Mouse (Mus musculus): Measurements from ENCODE around the gene Parp9. TPM values are rescaled to one million over a fixed set of nuclear protein-coding genes. Genes with fewer than 3 reads are reported as not detected.

The Parp9 gene
- polyA plus RNA-seq, 1 experiment from 2014 or later: 2.0 TPM

- no peaks in the 10 kb centered on the region for H3K27me3 ChIP-seq (ENCODE audit: control insufficient read depth, insufficient read depth, low read length)
- H3K4me3 ChIP-seq (ENCODE audit: low read depth, low read length): no peak overlapping the region
- DNase-seq (ENCODE audit: low spot score) (no peak), ATAC-seq (ENCODE audit: low FRiP score) (no peak)
- 88% methylated on average over 2 of the region's 2 CpGs for WGBS
- no peaks in the 10 kb centered on the region for H3K36me3 ChIP-seq (ENCODE audit: control insufficient read depth, insufficient read depth, low read length)
- H3K4me2 ChIP-seq (replicated peaks; ENCODE audit: low read depth, low read length): no peak overlapping the region
- H3K9ac ChIP-seq (ENCODE audit: low read depth, low read length): no peak overlapping the region
- no peaks in the 10 kb centered on the region for H3K9me3 ChIP-seq (ENCODE audit: control insufficient read depth, low read length)
- no peaks in the 10 kb centered on the region for H3K4me1 ChIP-seq (replicated peaks; ENCODE audit: control insufficient read depth, insufficient read depth, low read length)
- H3K27ac ChIP-seq (ENCODE audit: low read depth, low read length): no peak overlapping the region
These were observed 16.5 kb upstream of the Parp9 start for GRCm38 (mm10) chr16:35921676-35922235.

- Histone ChIP-seq H3K4me3 (ENCODE audit: low read depth, low read length) (no peak overlapping the region), H3K4me1 (replicated peaks; ENCODE audit: control insufficient read depth, insufficient read depth, low read length) (no peaks in the 10 kb centered on the region), H3K9me3 (ENCODE audit: control insufficient read depth, low read length) (no peaks in the 10 kb centered on the region), H3K4me2 (replicated peaks; ENCODE audit: low read depth, low read length) (no peak overlapping the region), H3K27ac (ENCODE audit: low read depth, low read length) (no peak overlapping the region), H3K36me3 (ENCODE audit: control insufficient read depth, insufficient read depth, low read length) (no peaks in the 10 kb centered on the region), H3K27me3 (ENCODE audit: control insufficient read depth, insufficient read depth, low read length) (no peaks in the 10 kb centered on the region), H3K9ac (ENCODE audit: low read depth, low read length) (no peak overlapping the region)
- ATAC-seq (ENCODE audit: low FRiP score) (no peak), DNase-seq (ENCODE audit: low spot score) (no peak)
- WGBS: 86% methylated on average over 3 of the region's 3 CpGs
These were observed 15.9 kb upstream of the Parp9 start for GRCm38 (mm10) chr16:35922301-35922895.

- Histone ChIP-seq H3K36me3 (ENCODE audit: control insufficient read depth, insufficient read depth, low read length) (no peaks in the 10 kb centered on the region), H3K9ac (ENCODE audit: low read depth, low read length) (no peak overlapping the region), H3K27ac (ENCODE audit: low read depth, low read length) (no peak overlapping the region), H3K27me3 (ENCODE audit: control insufficient read depth, insufficient read depth, low read length) (no peaks in the 10 kb centered on the region), H3K4me2 (replicated peaks; ENCODE audit: low read depth, low read length) (no peak overlapping the region), H3K4me3 (ENCODE audit: low read depth, low read length) (no peak overlapping the region), H3K9me3 (ENCODE audit: control insufficient read depth, low read length) (no peaks in the 10 kb centered on the region), H3K4me1 (replicated peaks; ENCODE audit: control insufficient read depth, insufficient read depth, low read length) (no peaks in the 10 kb centered on the region)
- 81% methylated on average over 7 of the region's 7 CpGs for WGBS
- ATAC-seq (ENCODE audit: low FRiP score) (no peak), DNase-seq (ENCODE audit: low spot score) (no peak)
These were observed 14.6 kb upstream of the Parp9 start for GRCm38 (mm10) chr16:35923546-35924198.

GRCm38 (mm10) chr16:35924341-35924740 lies 13.9 kb upstream of the Parp9 start:
- Histone ChIP-seq H3K36me3 (ENCODE audit: control insufficient read depth, insufficient read depth, low read length) (no peaks in the 10 kb centered on the region), H3K4me2 (replicated peaks; ENCODE audit: low read depth, low read length) (no peak overlapping the region), H3K27ac (ENCODE audit: low read depth, low read length) (no peak overlapping the region), H3K9ac (ENCODE audit: low read depth, low read length) (no peak overlapping the region), H3K4me3 (ENCODE audit: low read depth, low read length) (no peak overlapping the region), H3K27me3 (ENCODE audit: control insufficient read depth, insufficient read depth, low read length) (no peaks in the 10 kb centered on the region), H3K4me1 (replicated peaks; ENCODE audit: control insufficient read depth, insufficient read depth, low read length) (no peaks in the 10 kb centered on the region), H3K9me3 (ENCODE audit: control insufficient read depth, low read length) (no peaks in the 10 kb centered on the region)
- ATAC-seq (ENCODE audit: low FRiP score): no peak
- WGBS: 92% methylated on average over 5 of the region's 5 CpGs
- no peak for DNase-seq (ENCODE audit: low spot score)

GRCm38 (mm10) chr16:35932179-35933055 lies 5.9 kb upstream of the Parp9 start:
- DNase-seq (ENCODE audit: low spot score) (no peak), ATAC-seq (ENCODE audit: low FRiP score) (no peak)
- no peaks in the 10 kb centered on the region for H3K9me3 ChIP-seq (ENCODE audit: control insufficient read depth, low read length)
- H3K4me3 ChIP-seq (ENCODE audit: low read depth, low read length): no peak overlapping the region
- H3K4me2 ChIP-seq (replicated peaks; ENCODE audit: low read depth, low read length): no peak overlapping the region
- H3K9ac ChIP-seq (ENCODE audit: low read depth, low read length): no peak overlapping the region
- no peaks in the 10 kb centered on the region for H3K27me3 ChIP-seq (ENCODE audit: control insufficient read depth, insufficient read depth, low read length)
- WGBS: 89% methylated on average over 19 of the region's 19 CpGs
- H3K27ac ChIP-seq (ENCODE audit: low read depth, low read length): no peak overlapping the region
- no peaks in the 10 kb centered on the region for H3K4me1 ChIP-seq (replicated peaks; ENCODE audit: control insufficient read depth, insufficient read depth, low read length)
- no peaks in the 10 kb centered on the region for H3K36me3 ChIP-seq (ENCODE audit: control insufficient read depth, insufficient read depth, low read length)

GRCm38 (mm10) chr16:35933181-35933580 lies 5.1 kb upstream of the Parp9 start:
- H3K4me2 ChIP-seq (replicated peaks; ENCODE audit: low read depth, low read length): no peak overlapping the region
- H3K9me3 ChIP-seq (ENCODE audit: control insufficient read depth, low read length): no peaks in the 10 kb centered on the region
- no peak for ATAC-seq (ENCODE audit: low FRiP score)
- 90% methylated on average over 10 of the region's 10 CpGs for WGBS
- no peak overlapping the region for H3K9ac ChIP-seq (ENCODE audit: low read depth, low read length)
- no peak overlapping the region for H3K4me3 ChIP-seq (ENCODE audit: low read depth, low read length)
- no peaks in the 10 kb centered on the region for H3K4me1 ChIP-seq (replicated peaks; ENCODE audit: control insufficient read depth, insufficient read depth, low read length)
- no peaks in the 10 kb centered on the region for H3K36me3 ChIP-seq (ENCODE audit: control insufficient read depth, insufficient read depth, low read length)
- H3K27ac ChIP-seq (ENCODE audit: low read depth, low read length): no peak overlapping the region
- no peak for DNase-seq (ENCODE audit: low spot score)
- no peaks in the 10 kb centered on the region for H3K27me3 ChIP-seq (ENCODE audit: control insufficient read depth, insufficient read depth, low read length)

GRCm38 (mm10) chr16:35939261-35939660 lies 991 bp downstream of the Parp9 start:
- Histone ChIP-seq H3K9ac (ENCODE audit: low read depth, low read length) (peak overlapping the region; percentile 65; the same call in 1 of the 2 replicates), H3K4me3 (ENCODE audit: low read depth, low read length) (peak overlapping the region; percentile 56), H3K4me1 (replicated peaks; ENCODE audit: control insufficient read depth, insufficient read depth, low read length) (peaks cover 3% of the 10 kb centered on the region; the same call in 1 of the 2 replicates), H3K27ac (ENCODE audit: low read depth, low read length) (no peak overlapping the region), H3K36me3 (ENCODE audit: control insufficient read depth, insufficient read depth, low read length) (no peaks in the 10 kb centered on the region), H3K4me2 (replicated peaks; ENCODE audit: low read depth, low read length) (peak overlapping the region; percentile 94), H3K9me3 (ENCODE audit: control insufficient read depth, low read length) (no peaks in the 10 kb centered on the region), H3K27me3 (ENCODE audit: control insufficient read depth, insufficient read depth, low read length) (peaks cover 6% of the 10 kb centered on the region; the same call in 1 of the 2 replicates)
- WGBS: 9% methylated on average over 6 of the region's 6 CpGs
- DNase-seq (ENCODE audit: low spot score): peak; percentile 42
- no peak for ATAC-seq (ENCODE audit: low FRiP score)

- no peak for ATAC-seq (ENCODE audit: low FRiP score)
These were observed 1.4 kb downstream of the Parp9 start for GRCm38 (mm10) chr16:35939690-35940089.

More at GRCm38 (mm10) chr16:35939690-35940089, 1.4 kb downstream of the Parp9 start:
- H3K9ac ChIP-seq (ENCODE audit: low read depth, low read length): no peak overlapping the region
- WGBS: 16% methylated on average over 9 of the region's 9 CpGs
- H3K27me3 ChIP-seq (ENCODE audit: control insufficient read depth, insufficient read depth, low read length): peaks cover 6% of the 10 kb centered on the region; the same call in 1 of the 2 replicates
- H3K4me2 ChIP-seq (replicated peaks; ENCODE audit: low read depth, low read length): no peak overlapping the region
- no peak overlapping the region for H3K4me3 ChIP-seq (ENCODE audit: low read depth, low read length)
- no peaks in the 10 kb centered on the region for H3K36me3 ChIP-seq (ENCODE audit: control insufficient read depth, insufficient read depth, low read length)
- no peak overlapping the region for H3K27ac ChIP-seq (ENCODE audit: low read depth, low read length)
- peaks cover 3% of the 10 kb centered on the region; the same call in 1 of the 2 replicates for H3K4me1 ChIP-seq (replicated peaks; ENCODE audit: control insufficient read depth, insufficient read depth, low read length)
- no peaks in the 10 kb centered on the region for H3K9me3 ChIP-seq (ENCODE audit: control insufficient read depth, low read length)
- DNase-seq (ENCODE audit: low spot score): peak; percentile 75
